Mouse (Mus musculus): ENCODE data around the gene Cela3a.
"Not testable (repeated sequence)": the region's sequence is repeated elsewhere in the genome, so short reads cannot be mapped to it uniquely, and the experiment has no call there.

Cela3a gene

DNA sequence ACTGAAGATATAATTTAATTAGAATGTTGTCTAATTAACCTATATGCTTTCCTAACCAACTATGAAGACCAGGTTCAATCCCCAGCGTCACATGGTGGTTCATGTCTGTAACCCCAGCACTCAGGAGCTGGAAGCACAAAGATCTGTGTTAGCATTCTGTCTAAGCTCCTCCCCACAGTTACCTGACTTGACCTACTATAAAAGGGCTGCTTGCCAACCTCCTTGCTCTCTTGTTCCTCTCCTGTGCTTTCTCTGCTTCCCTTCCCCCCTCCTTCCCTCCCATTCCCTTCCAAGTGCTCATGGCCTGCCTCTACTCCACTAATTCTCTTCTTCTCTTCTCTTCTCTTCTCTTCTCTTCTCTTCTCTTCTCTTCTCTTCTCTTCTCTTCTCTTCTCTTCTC lies 5.3 kb upstream of the Cela3a start:
- no peak for DNase-seq (ENCODE audit: low spot score)

DNA sequence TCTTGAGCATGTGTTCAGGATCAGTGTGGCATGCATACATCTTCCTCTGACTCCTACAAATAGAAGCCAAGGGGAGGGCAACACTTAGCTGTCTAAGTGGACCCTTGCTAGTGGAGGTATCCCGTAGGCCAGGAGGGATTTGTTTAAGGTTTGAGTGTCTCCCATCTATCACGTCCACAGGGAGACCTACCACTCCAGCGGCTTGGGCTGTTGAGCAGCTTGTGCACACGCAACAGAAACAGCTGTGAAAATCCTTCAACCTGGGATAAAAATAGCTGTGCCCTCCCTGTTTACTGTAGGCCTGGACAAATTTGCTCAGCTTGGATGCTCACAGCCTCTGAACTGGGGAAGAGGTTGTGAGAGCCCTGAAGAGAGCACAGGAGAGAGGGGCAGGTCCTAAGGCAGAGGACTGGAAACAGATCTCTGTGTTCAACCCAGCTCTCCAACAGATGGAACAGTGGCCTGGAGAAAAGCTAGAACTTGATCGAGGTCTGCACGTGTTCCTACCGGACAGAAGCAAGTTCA lies 2.7 kb upstream of the Cela3a start:
- not testable (repeated sequence) for DNase-seq (ENCODE audit: low spot score)

DNA sequence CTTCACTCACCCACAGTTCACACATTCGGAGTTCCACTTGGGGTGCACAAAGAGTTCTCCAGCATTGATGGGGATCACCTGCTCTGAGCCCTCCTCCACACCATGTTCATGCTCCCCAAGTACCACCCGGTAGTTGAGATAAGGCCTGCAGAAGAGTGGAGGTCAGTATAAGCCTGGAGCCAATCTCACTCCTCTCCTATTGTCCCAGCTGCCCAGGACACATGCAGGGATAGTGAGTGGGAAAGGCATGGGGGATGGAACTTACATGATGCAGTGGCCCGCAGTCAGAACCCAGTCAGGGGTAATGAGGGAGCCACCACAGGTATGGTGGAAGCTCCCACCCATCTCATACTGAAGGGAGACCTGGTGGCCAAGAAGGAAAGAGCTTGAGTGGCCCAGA lies 4.0 kb downstream of the Cela3a start:
- no peak for DNase-seq (ENCODE audit: low spot score)

DNA sequence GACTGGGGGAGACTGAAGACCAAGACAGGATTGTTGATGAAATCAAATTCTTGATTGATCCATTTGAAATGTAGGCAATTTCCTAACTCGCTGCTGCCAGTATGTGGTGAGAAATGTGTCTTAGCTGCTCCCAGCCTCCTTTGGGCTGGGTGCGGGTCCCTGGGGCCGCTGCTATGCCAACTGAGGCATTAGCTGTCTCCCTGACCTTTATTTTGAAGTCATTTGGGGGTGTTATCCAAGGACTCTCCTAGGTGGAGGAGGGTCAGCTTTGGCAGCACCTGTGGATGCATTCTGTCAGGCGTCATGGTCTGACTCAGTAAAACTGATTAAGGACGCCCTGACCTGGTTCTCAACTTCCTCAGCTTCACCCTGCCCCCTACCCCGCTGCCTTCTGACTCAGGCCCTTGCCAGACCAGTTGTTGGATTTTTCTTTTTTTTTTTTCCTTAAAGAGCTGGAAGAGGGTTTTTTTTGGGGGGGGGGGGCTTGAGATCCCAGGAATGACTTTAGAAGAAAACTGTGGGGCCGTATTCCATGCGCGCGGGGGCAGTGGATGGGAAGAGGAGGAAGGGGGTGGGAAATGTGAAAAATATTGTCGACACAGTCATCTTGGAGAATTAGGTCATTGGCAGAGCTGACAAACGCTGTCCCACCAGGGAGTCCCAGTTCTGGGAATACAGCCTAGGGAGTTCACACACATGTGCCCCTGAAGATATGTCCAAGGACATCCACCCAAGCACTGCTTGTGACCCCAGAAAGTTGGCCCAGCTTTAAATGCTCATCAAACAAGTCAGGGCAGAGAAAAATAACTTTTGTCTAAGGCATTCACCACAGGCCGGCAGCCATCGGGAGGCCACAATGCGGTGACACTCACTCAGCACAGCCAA lies 12.7 kb downstream of the Cela3a start:
- DNase-seq (ENCODE audit: low spot score): no peak

DNA sequence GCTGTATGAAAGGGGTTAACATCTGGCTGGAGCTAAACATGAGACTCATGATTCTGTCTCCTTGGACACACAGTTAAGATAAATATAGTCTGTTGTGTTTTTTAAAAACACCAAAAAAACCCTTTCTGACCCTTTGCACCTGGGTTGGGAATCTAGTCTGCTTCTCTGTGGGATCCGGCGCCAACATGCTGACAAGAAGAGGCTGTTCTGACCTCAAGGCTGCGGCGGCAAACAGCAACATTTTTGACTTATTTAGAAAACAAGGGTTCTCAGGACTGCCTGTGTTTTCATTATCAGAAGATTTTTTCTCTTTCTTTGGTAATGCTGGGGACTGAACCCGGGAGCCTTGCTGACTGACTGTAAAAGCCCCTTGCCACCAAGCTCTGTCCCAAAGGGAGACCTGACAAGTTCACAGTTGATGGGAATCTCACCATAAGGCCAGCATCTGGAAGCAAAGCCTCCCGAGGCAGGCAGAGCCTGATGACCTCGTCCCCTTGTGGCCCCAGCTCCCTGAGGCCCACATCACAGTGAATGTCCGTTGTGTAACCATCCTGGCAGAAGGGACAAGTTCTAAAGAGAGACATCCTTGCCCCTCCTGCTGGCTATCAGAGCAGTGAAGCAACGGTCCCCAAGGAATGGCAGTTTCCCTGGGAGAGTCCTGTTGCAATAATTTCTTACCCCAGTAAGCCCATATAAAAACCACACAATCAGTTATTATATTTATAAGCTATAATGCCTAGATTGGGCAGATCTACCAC lies 16.0 kb downstream of the Cela3a start:
- no peak for DNase-seq (ENCODE audit: low spot score)

DNA sequence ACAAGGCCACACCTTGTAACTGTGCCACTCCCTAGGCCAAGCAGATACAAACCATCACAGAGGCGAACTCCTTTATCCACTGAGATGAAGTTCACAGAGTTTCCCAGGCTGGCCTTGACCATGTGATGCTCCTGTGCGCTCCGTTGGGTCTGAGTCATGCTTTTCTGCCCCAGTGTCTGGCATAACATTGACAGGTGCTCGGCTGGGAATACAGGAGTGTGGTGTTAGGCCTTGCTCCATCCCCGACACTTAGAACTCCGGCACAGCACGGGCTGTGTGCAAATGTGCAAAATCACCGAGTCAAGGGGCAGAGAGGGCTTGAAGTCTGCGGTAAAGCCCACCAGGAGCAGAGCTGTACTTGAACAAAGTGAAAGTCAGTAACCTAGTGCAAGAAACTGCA lies 16.7 kb downstream of the Cela3a start:
- DNase-seq (ENCODE audit: low spot score): no peak

DNA sequence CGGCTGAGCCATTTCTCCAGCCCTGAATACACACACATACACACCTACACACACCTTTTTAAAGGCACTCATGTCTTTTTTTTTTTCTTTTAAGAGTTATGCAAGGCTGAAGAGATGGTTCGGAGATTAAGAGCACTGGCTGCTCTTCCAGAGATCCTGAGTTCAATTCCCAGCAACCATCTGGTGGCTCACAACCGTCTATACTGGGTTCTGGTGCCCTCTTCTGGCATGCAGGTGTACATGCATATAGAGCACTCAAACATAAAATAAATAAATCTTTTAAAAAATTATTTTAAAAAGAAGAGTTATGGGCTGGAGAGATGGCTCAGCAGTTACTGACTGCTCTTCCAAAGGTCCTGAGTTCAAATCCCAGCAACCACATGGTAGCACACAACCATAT lies 18.3 kb downstream of the Cela3a start:
- no peak for DNase-seq (ENCODE audit: low spot score)

DNA sequence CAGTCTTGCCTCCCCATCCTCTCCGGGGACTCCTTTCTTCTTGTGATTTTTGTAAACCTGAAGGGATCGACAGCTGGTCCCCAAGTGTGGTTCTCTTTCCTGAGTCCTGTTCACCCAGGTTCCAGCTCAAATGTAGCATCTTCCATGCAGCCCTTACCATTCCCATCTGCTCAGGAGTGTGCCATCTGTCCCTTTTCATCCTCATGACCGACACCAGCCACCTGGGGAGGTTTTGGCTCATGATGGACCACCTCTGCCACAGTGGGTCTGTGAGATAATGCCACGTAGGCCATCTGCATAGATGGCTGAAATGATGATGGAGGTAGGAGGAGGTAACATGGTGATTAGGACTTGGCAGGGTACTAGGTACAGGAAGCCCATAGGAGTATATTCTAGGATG lies 19.4 kb downstream of the Cela3a start:
- DNase-seq (ENCODE audit: low spot score): no peak

DNA sequence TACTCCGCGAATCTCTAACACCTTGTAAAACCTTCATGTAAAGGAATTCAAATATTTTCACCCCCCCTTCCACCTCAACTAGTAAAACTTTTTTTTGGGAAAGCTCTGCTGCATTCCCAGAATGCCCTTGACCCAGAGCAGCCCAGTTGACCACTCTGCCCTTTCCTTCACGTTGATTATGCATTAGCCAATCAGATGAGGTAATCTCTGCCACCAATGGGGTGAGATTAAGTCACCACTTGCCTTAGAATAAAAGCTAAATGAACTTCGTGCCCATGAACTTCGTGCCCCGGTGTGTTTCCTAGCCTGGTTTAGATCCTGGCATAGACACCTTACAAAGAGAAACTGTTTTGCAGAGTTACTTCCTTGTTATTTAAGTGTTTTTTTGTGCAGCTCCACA lies 20.6 kb downstream of the Cela3a start:
- DNase-seq (ENCODE audit: low spot score): no peak

DNA sequence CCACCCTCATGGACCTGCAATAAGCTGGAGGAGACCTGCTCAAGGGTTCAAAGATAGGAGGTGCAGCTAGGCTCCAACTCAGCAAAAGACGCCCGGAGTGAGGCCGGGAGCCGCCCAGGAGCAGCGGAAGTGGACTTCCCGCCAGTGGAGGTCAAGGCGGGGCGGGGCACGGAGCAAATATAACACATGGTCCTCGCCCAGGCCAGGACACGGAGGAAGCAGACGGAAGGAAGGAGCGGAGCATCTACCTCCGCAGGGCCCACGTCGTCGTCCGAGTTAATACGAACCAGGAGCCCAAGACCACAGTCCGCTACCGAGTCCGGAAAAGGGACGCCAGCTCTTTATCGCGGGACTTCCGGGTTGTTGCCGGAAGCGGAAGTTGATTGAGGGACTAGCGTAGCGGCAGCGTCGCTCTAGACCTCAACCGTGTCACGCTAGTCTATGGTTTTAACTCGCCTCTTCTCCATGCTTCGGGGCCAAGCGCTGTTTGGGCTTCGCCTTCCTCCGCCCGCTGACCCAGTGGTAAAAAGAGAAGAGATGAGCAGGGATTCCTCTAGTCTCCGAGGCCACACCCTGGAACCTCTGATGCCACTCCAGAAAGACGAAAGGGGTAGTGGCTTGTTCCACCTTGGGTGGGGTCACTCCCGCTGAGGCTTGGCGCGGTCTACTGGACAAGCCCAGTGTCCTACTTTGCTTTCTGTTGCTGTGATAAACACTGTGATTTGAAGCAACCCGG lies 21.4 kb downstream of the Cela3a start:
- DNase-seq (ENCODE audit: low spot score): peak; percentile 84

DNA sequence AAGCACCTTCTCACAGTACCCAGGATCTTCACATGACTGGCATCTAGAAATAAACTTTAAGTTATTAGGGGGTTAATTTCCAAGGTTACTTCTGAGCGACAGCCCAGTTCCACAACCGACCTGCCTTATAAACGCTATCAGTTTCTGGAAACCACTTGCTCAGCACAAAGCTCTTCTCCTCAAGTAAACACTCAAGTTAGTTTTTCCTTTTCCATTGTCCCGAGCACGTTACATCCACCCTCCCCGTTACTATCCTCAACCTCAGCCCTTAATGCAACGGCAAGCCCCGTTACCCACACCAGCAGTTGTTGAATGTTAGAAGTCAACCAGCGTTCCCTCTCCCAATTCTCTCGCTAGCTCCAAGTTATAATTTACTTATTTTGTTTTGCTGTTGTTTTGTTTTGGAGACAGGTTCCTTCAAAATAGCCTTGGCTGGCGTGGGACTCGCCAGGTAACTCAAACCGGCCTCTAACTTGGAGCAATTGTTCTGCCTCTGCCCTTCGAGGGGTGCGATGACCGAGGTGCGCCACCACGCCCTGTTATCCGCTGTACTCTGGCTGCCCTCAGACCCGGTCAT lies 22.0 kb downstream of the Cela3a start:
- DNase-seq (ENCODE audit: low spot score): no peak

DNA sequence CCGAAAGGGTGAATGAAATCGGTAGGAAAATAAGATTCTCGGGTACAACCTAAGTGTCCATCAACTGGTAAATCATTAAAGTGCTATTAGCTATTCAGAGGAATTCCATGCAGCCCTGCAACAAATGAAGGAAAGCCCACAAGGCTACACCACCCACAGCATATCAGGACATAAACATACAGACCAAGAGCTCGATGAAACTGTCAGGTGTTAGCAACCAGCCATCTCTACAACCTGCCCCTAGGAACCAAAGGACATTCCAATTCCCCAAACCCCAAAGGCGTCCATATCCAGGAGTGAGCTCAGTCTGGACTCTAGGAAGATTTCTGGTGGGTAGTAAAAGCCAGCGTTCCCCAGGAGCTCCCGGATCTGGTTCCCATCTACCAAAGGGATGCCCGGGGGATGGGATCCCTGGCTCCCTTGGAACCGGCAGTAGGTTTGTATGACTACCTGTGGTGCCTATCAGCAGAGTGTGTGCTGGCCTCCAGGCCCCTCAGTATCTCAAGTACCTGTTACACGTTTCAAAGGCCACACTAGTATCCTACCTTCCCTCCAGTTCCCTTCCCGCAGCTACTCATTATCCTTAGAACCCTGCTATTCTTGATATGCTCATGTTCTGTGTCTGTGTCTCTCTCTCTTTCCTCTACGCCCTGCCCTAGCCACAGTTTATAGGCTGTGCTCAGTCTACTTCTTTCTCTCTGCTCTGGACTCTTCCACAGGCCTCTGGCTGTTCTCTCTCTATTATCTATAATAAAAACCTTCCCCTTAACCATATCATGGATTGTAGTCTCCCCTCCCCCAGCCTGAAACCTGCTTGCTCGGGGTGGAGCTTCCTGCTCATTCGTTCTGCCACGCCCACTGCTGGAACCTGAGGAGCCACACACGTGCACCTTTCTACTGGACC lies 28.6 kb downstream of the Cela3a start:
- DNase-seq (ENCODE audit: low spot score): no peak

DNA sequence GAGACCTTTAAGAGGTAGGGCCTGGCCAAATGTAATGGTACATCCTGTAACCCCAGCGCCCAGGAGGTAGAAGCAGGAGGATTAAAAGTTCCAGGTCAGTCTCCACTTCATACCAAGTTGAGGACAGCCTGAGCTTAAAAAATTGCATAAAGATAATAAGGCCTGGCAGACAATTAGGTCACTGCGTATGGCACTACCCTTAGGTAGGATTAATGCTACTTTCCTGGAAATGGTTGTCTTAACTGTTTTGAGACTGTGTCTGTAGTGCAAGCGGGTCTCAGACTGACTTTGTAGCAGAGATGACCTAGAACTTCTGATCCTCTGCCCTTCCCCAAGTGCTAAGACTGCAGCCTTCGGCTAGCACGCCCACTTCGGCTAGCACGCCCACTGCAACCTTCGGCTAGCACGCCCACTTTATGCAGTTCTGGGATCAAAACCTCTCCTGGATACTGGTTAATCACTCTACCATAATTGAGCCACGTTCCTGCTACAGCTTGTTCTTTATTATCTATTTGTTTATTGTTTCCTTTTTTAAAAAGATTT lies 29.8 kb downstream of the Cela3a start:
- DNase-seq (ENCODE audit: low spot score): no peak

DNA sequence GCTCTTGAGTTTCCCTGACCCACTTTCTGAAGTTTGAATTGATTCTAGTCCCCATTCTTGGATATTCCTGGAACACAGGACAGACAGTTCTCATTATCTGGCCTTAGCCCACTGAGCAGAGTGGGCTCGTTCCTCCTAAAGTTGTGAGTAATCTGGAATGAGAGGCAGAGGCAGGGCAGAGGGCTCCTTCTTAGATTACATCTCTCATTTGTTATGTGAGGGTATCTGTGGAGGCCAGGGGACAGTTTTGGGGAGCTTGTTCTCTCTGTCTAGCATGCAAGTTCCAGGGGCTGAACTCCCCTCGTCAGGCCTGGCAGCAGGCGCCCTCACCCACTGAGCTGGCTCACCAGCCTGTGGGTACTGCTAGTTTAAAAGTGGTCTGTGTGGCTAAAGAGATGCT lies 30.5 kb downstream of the Cela3a start:
- DNase-seq (ENCODE audit: low spot score): no peak

DNA sequence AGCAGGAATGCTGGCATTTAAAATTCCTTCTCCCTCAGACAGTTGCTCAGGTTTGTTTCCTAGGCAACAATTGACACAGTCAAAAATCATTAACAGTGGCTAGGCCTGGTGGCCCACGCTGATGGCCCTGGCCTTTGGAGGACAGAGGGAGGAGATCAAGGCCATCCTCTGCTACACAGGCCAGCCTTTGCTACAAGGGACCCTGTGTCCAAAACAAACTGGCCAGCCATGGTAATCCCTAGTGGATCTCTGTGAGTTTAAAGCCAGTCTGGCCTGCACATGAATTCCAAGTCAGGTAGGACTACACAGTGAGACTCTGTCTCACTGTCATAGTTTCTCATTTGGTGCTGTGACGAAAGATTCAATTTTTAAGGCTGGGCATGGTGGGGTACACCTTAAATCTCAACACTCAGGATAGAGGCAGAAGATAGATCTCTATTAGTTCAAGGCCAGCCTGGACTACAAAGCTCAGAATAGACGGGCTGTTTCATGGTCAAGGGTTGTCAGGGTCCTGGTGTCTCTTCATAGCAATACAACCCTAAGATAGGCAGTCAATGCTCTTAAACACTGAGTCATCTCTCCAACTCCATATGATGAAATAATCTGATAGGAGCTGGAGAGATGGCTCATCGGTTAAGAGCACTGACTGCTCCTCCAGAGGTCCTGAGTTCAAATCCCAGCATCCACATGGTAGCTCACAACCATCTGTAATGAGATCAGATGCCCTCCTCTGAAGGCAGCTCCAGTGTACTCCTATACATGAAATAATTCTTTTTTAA lies 31.9 kb downstream of the Cela3a start:
- DNase-seq (ENCODE audit: low spot score): no peak

DNA sequence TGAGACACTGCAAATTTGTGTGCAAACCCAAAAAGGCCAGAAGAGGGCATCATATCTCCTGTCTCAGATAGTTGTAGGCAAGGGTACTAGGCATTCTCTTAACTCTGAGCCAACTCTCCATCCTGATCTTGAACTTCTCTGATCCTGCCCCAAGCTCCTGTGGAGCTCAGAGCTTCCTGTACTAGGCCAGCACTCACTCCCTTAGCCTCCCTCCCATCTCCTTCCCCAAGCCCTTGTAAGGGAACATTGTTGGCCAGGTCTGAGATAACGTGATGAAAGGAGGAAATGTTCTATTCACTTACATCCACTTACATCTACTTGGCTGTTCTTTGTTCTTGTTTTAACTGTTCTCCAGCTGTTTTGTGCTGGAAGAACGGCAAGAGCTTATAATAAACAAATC lies 32.8 kb downstream of the Cela3a start:
- no peak for DNase-seq (ENCODE audit: low spot score)

DNA sequence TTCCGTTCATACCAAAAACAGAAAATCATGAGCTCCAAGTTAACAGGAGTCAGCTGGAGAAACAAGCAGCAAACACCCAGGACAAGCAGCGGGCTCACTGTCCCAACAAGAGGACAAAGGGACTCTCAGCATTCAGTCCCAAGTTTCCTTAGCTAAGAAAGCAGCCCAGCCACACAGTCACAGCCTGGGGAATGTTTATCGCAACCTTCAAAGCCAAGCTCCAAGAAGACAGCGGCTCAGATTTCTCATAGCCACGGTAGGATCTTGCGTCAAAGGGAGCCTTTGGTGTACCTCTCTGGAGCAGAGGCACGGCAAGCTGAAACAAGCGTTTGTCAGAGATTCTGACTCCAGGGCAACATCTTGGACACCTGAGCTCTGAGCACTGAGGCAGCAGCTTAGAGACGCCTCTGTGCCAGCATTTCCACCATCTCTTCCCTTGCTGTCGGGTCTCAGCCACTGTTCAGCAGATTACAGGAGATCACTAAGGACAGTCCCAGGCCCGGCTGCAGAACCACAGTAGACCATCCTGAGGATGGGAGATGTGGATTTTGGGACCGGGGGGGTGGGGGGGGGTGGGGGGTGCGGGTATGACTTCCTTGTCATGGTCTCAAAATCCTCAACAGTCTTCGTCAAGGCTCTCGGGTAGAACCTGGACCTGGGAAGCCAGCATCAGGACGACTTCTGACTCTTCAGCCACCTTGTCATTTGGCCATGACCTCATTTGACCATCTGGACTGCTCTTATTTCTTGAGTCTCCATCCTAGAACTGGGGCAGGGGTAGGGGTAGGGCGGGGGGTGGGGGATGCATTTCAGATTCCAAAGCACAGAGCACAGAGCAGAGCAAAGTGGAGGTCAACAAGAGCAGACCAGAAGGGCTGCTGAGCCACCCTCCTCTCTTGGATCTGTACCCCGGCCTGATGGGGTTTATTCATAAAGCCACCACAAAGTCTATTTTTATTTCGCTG lies 34.0 kb downstream of the Cela3a start:
- DNase-seq (ENCODE audit: low spot score): no peak

DNA sequence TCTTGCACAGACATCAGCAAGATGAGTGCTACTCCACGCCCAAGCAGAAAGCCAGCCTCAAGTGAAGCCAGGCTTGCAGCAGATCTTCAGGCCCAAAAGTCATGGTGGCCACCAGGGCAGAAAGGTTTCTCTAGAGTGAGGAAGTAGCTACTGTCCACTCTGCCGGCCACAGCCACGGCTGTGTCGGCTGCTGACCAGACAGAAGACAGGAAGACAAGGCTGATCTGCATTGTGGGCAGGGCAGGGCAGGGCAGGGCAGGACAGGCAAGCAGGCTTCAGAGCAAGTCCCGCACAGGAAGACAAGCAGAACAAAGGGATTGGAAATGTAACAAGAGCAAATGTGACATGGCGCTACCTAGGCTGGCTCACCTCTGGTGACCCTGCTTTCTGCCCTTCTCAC lies 35.9 kb downstream of the Cela3a start:
- DNase-seq (ENCODE audit: low spot score): peak; percentile 48

All from layer of hippocampus, adult 11-12 months (tissue).